Mouse (Mus musculus): ENCODE measurements around the gene Axin2. TPM values are rescaled to one million over a fixed set of nuclear protein-coding genes. Genes with fewer than 3 reads are reported as not detected.
"Not testable (repeated sequence)": the region's sequence is repeated elsewhere in the genome, so short reads cannot be mapped to it uniquely, and the experiment has no call there.

Axin2 gene
- polyA plus RNA-seq (2015; fragmentation: Nextera tagmentation; extraction: Ambion mirVana): 5.3 and 5.8 TPM in 2 replicates

GRCm38 (mm10) chr11:108920158-108920635, at the start of gene Axin2:
Gene Axin2 (plus strand): TSS chr11:108920349.
- Histone ChIP-seq H3K27me3 (ENCODE audit: insufficient read depth, low read length) (no peaks in the 10 kb centered on the region), H3K4me1 (replicated peaks; ENCODE audit: insufficient read depth, low read length) (peaks cover 7% of the 10 kb centered on the region; the same call in 1 of the 2 replicates), H3K9me3 (replicated peaks; ENCODE audit: low read length) (no peaks in the 10 kb centered on the region), H3K9ac (ENCODE audit: low read depth, low read length) (peak within 1 kb of the TSS; percentile 82), H3K4me2 (ENCODE audit: low read length) (peak within 1 kb of the TSS; percentile 83), H3K4me3 (replicated peaks; ENCODE audit: low read depth, low read length) (peak within 1 kb of the TSS; percentile 69), H3K27ac (peak within 1 kb of the TSS; percentile 99), H3K36me3 (ENCODE audit: insufficient read depth, low read length) (no peaks in the 10 kb centered on the region)
- ATAC-seq (replicated peaks; ENCODE audit: low FRiP score, low read depth) (peak; percentile 91), DNase-seq (ENCODE audit: low spot score) (peak; percentile 96)
- peak; percentile 43; the same call in 1 of the 2 replicates for TF ChIP-seq CTCF (IDR thresholded peaks at IDR 0.05; ENCODE audit: low read depth)
- WGBS: under 1% methylated on average over 52 of the region's 53 CpGs

DNA sequence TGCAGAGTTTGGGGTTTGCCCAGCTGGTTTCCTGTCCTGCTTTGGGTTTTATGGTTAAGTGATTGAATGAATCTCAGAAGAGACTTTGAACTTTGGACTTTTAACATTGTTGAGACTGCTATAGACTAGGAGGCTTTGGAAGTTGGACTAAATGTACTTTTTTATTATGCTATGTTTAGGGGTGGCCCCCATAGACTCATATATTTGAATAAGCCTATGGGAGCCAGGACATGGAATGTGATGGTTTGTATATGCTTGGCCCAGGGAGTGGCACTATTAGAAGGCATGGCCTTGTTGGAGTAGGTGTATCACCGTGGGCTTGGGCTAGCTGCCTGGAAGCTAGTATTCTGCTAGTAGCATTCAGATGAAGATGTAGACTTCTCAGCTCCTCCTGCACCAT, 48.9 kb upstream of the Axin2 start:
- ATAC-seq (replicated peaks; ENCODE audit: low FRiP score, low read depth); H3K4me3 ChIP-seq (replicated peaks; ENCODE audit: low read depth, low read length); H3K9me3 ChIP-seq (replicated peaks; ENCODE audit: low read length); H3K27ac ChIP-seq; H3K36me3 ChIP-seq (ENCODE audit: insufficient read depth, low read length); H3K4me2 ChIP-seq (ENCODE audit: low read length); H3K27me3 ChIP-seq (ENCODE audit: insufficient read depth, low read length); H3K9ac ChIP-seq (ENCODE audit: low read depth, low read length); DNase-seq (ENCODE audit: low spot score); H3K4me1 ChIP-seq (replicated peaks; ENCODE audit: insufficient read depth, low read length): not testable (repeated sequence)
- 92% methylated on average over 1 of the region's 1 CpGs for WGBS

GRCm38 (mm10) chr11:108871748-108872147, 48.4 kb upstream of the Axin2 start:
- H3K9me3 ChIP-seq (replicated peaks; ENCODE audit: low read length): no peaks in the 10 kb centered on the region
- H3K27me3 ChIP-seq (ENCODE audit: insufficient read depth, low read length): no peaks in the 10 kb centered on the region
- no peak for TF ChIP-seq CTCF (IDR thresholded peaks at IDR 0.05; ENCODE audit: low read depth)
- H3K4me1 ChIP-seq (replicated peaks; ENCODE audit: insufficient read depth, low read length): no peaks in the 10 kb centered on the region
- no peak overlapping the region for H3K4me2 ChIP-seq (ENCODE audit: low read length)
- ATAC-seq (replicated peaks; ENCODE audit: low FRiP score, low read depth) (no peak), DNase-seq (ENCODE audit: low spot score) (no peak)
- no peak overlapping the region for H3K4me3 ChIP-seq (replicated peaks; ENCODE audit: low read depth, low read length)
- no peak overlapping the region for H3K9ac ChIP-seq (ENCODE audit: low read depth, low read length)
- H3K27ac ChIP-seq: no peak overlapping the region
- H3K36me3 ChIP-seq (ENCODE audit: insufficient read depth, low read length): no peaks in the 10 kb centered on the region
- 84% methylated on average over 3 of the region's 3 CpGs for WGBS

DNA sequence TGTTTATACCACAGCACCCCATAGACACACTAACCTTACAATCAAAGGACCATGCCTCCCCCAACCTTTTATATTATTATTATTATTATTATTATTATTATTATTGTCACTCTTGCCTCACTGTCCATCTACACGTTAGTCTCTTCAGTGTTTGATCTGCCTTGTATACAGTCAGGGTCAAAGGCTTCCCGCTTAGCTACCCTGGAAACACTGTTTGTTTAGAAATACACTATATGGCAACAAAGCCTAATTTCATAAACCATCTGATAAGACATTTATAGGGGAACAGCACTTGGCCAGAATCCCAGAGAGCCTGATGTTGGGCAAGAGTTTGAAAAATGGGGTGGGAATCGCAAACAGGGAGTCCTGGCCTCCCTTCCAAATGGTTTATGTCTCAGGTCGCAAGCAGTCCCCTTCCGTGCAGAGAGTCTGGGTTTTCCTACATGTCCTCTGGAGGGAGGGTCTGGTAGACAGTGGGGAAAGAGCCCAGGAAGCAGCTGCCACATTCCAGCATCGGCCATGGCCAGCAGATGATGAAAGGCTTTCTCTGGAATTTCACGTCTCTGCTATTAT, 43.4 kb upstream of the Axin2 start:
- DNase-seq (ENCODE audit: low spot score): peak; percentile 79

DNA sequence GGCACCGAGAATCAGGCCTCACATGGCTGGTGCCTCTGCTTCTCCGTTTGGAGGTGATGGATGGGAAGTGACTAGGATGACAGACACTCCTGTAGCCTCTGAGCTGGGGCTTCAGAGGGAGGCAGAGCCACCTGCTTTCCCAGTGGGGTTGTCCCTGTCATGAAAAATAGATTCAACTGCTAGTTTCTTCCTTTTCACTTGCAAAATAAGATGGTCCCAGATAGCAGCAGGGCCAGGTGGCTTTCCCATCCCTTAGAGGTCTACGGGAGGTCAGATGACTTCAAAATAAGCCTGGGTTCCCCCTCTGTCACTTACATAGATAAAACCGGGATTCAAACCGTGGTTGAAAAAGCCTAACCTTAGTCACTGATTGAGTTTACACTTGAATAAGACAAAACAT, 42.6 kb upstream of the Axin2 start:
- ATAC-seq (replicated peaks; ENCODE audit: low FRiP score, low read depth) (no peak), DNase-seq (ENCODE audit: low spot score) (no peak)
- 75% methylated on average over 5 of the region's 5 CpGs for WGBS
- Histone ChIP-seq H3K4me2 (ENCODE audit: low read length) (no peak overlapping the region), H3K9me3 (replicated peaks; ENCODE audit: low read length) (no peaks in the 10 kb centered on the region), H3K27me3 (ENCODE audit: insufficient read depth, low read length) (no peaks in the 10 kb centered on the region), H3K36me3 (ENCODE audit: insufficient read depth, low read length) (no peaks in the 10 kb centered on the region), H3K4me3 (replicated peaks; ENCODE audit: low read depth, low read length) (no peak overlapping the region), H3K4me1 (replicated peaks; ENCODE audit: insufficient read depth, low read length) (peaks cover 3% of the 10 kb centered on the region; the same call in 1 of the 2 replicates), H3K27ac (no peak overlapping the region), H3K9ac (ENCODE audit: low read depth, low read length) (no peak overlapping the region)
- TF ChIP-seq CTCF (IDR thresholded peaks at IDR 0.05; ENCODE audit: low read depth): no peak

More for the DNA sequence above, 43.4 kb upstream of the Axin2 start:
- Histone ChIP-seq H3K9me3 (replicated peaks; ENCODE audit: low read length) (no peaks in the 10 kb centered on the region), H3K27ac (no peak overlapping the region), H3K4me2 (ENCODE audit: low read length) (no peak overlapping the region), H3K36me3 (ENCODE audit: insufficient read depth, low read length) (no peaks in the 10 kb centered on the region), H3K9ac (ENCODE audit: low read depth, low read length) (no peak overlapping the region), H3K27me3 (ENCODE audit: insufficient read depth, low read length) (no peaks in the 10 kb centered on the region), H3K4me3 (replicated peaks; ENCODE audit: low read depth, low read length) (no peak overlapping the region), H3K4me1 (replicated peaks; ENCODE audit: insufficient read depth, low read length) (peaks cover 3% of the 10 kb centered on the region; the same call in 1 of the 2 replicates)
- no peak for TF ChIP-seq CTCF (IDR thresholded peaks at IDR 0.05; ENCODE audit: low read depth)
- 48% methylated on average over 7 of the region's 7 CpGs for WGBS
- ATAC-seq (replicated peaks; ENCODE audit: low FRiP score, low read depth): 0 out of 2 replicates have a peak, but pooled peaks have one; percentile 36

GRCm38 (mm10) chr11:108880546-108880945, 39.6 kb upstream of the Axin2 start:
- Histone ChIP-seq H3K27me3 (ENCODE audit: insufficient read depth, low read length) (no peaks in the 10 kb centered on the region), H3K4me2 (ENCODE audit: low read length) (no peak overlapping the region), H3K4me3 (replicated peaks; ENCODE audit: low read depth, low read length) (no peak overlapping the region), H3K27ac (no peak overlapping the region), H3K36me3 (ENCODE audit: insufficient read depth, low read length) (no peaks in the 10 kb centered on the region), H3K4me1 (replicated peaks; ENCODE audit: insufficient read depth, low read length) (peaks cover 3% of the 10 kb centered on the region; the same call in 1 of the 2 replicates), H3K9me3 (replicated peaks; ENCODE audit: low read length) (no peaks in the 10 kb centered on the region), H3K9ac (ENCODE audit: low read depth, low read length) (no peak overlapping the region)
- no peak for ATAC-seq (replicated peaks; ENCODE audit: low FRiP score, low read depth)
- TF ChIP-seq CTCF (IDR thresholded peaks at IDR 0.05; ENCODE audit: low read depth): no peak
- DNase-seq (ENCODE audit: low spot score): no peak
- WGBS: 75% methylated on average over 4 of the region's 4 CpGs
